Comparison of ENCODE assay signal across 13 mouse cellular contexts in the genomic region with DNA sequence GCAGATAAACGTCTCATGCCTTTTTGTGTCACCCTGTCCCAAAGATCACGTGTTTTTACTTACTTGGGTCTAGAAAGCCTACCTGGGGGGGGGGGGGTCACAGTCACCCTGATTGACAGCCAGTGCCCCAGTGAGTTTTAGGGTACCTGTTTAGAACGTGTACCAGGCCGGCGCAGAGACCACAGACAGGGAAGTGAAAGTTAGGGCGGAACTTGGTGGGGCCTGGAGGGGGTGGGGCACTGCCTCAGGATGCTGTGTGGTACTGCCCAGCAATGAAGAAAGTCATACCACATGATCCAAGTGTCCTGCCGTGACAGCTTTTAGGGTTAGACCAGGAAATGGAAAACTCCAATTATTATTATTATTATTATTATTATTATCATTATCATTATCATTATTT. TPM values are rescaled to one million over a fixed set of nuclear protein-coding genes. Genes with fewer than 3 reads are reported as not detected.
DNase-seq lines count a peak whose midpoint lies in the region; ATAC-seq and TF ChIP-seq lines count a peak whose summit lies in the region.
"Had no signal": no experiment of that assay in that cellular context is flagged by ENCODE, and none has a peak within 500 bp of the region (broad histone marks: within the 10 kb centered on the region; RNA-seq: fewer than 3 reads in every experiment).

No protein-coding gene starts in this region.

- no peak for TF ChIP-seq POLR2A in kidney, adult 2 months (IDR thresholded peaks at IDR 0.05; ENCODE audit: low read depth, low read length)

- DNase-seq in kidney, adult 2 months = peak; percentile 25
- DNase-seq in kidney, adult 18-20 months = no peak
- DNase-seq in lung, postnatal 4 days = peak; percentile 69 to 70
- peak; percentile 77 to 84 for DNase-seq in spleen, postnatal 4 days (ENCODE audit: low spot score in 2 of 2)
- no peak for DNase-seq in layer of hippocampus, adult 8-10 months (ENCODE audit: low spot score in 2 of 2)
- no peak for DNase-seq in urinary bladder, postnatal 10 days (ENCODE audit: low spot score)
- DNase-seq: adrenal gland, adult 8-10 months; cerebellum, adult 9-11 months; gastrocnemius, postnatal 14 days; kidney, postnatal 10 days had no signal

- H3K27ac ChIP-seq in kidney, adult 2 months (ENCODE audit: insufficient read depth, low read depth, low read length) = no peak overlapping the region
- H3K27ac ChIP-seq: hindbrain, embryonic 10.5 days had no signal

- TF ChIP-seq CTCF in kidney, adult 2 months (conservative IDR thresholded peaks at IDR 0.05; ENCODE audit: insufficient read depth, insufficient read length, low read depth, low read length) = no peak

- H3K4me1 ChIP-seq in kidney, adult 2 months (ENCODE audit: control insufficient read depth, insufficient read depth, low read length) = no peaks in the 10 kb centered on the region

- no peaks in the 10 kb centered on the region for H3K36me3 ChIP-seq in kidney, adult 2 months (ENCODE audit: control insufficient read depth, insufficient read depth, low read length)
- H3K36me3 ChIP-seq: hindbrain, embryonic 10.5 days had no signal

- ATAC-seq in common myeloid progenitor, adult 5-6 weeks (replicated peaks; ENCODE audit: low read depth, poor library complexity, severe bottlenecking) = peak; percentile 75
- no peak for ATAC-seq in activated CD4-positive, CD25-positive, alpha-beta regulatory T cell, adult 4 months

- 77% methylated on average over 7 of the region's 7 CpGs for whole genome bisulfite sequencing in kidney, adult 2 months

- no peaks in the 10 kb centered on the region for H3K27me3 ChIP-seq in kidney, adult 2 months (replicated peaks; ENCODE audit: control insufficient read depth, insufficient read depth, low read length)

- H3K4me3 ChIP-seq in kidney, adult 2 months (ENCODE audit: insufficient read depth, low read depth, low read length) = no peak overlapping the region
- H3K4me3 ChIP-seq: hindbrain, embryonic 10.5 days had no signal

RNA-seq across cellular contexts. Expression of gene Plcg2, which starts 22.3 kb away (rescaled TPM):
- 10.7 and 12.5 TPM in 2 replicates for polyA plus RNA-seq in kidney, adult 2 months (2012; rRNA removed)
- total RNA-seq in common myeloid progenitor, adult 5-6 weeks (2017) = 56.3 and 76.7 TPM in 2 replicates
- total RNA-seq in layer of hippocampus, adult 8-10 months (2022) = 10 to 100 TPM in 1 of 4 experiments, 1 to 10 TPM in 3; 3.1 to 10.2 (median 5.7) TPM
- polyA plus RNA-seq in activated CD4-positive, CD25-positive, alpha-beta regulatory T cell, adult 4 months (2017; shearing (Covaris generic)) = 1 to 10 TPM in 1 of 2 experiments, not detected in 1; 1.1 TPM

Comparison
In these comparisons a context has a peak if more than half of its experiments do, and no peak if none do; other contexts are left out.
1. DNase-seq: peak in kidney, adult 2 months (single experiment), lung, postnatal 4 days (2 of 2) and spleen, postnatal 4 days (2 of 2); none in kidney, adult 18-20 months (single experiment), layer of hippocampus, adult 8-10 months (0 of 2) and urinary bladder, postnatal 10 days (single experiment).